ENCODE assay signal across 8 mouse cellular contexts in the genomic region with DNA sequence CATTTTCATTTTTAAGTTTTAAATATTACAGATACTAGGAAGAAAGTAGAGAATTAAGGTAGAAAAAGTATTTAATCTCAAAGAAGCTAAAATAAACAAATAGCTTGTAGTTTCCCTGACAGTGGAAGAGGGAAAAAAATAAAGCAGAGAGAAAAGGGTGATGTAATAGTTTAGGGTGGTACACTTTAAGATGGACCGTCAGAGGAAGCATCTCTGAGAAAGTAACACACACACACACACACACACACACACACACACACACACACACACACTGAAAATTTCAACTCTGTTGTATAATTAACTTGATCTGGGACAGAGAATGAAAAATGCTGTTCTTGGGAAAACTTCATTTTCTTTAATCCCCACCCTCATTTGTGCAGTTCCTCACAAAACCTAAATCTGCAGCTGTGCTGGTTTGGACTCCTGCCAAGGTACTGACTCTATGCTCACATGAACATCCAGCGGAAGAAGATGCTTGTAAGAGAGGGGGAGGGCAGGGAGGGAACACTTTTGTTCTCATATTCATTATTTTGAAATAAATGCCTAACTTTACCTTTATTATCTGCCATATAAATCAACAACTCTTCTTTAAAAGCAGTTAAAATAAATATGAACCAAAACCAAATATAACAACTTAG. TPM values are rescaled to one million over a fixed set of nuclear protein-coding genes. Genes with fewer than 3 reads are reported as not detected.
A peak's percentile ranks its signal among the peaks of the same experiment; 100 is the strongest.
DNase-seq lines count a peak whose midpoint lies in the region; ATAC-seq lines count a peak whose summit lies in the region.

No protein-coding gene starts in this region.

- H3K4me3 ChIP-seq in heart, embryonic 11.5 days (ENCODE audit: low read depth, low read length): no peak overlapping the region

- no peaks in the 10 kb centered on the region for H3K36me3 ChIP-seq in heart, embryonic 11.5 days (ENCODE audit: control insufficient read depth, insufficient read depth, low read length)

- peak; percentile 93 for ATAC-seq in common myeloid progenitor, adult 5-6 weeks (replicated peaks; ENCODE audit: low read depth, poor library complexity, severe bottlenecking)
- ATAC-seq in heart, embryonic 11.5 days (replicated peaks; ENCODE audit: insufficient number of reproducible peaks, low FRiP score, low TSS enrichment): peak; percentile 49; the same call in 1 of the 2 replicates

- no peak overlapping the region for H3K9ac ChIP-seq in heart, embryonic 11.5 days (ENCODE audit: low read depth, low read length)

- peak; percentile 61 for DNase-seq in adrenal gland, postnatal 14 days
- no peak for DNase-seq in adrenal gland, postnatal 4 days (ENCODE audit: low spot score in 2 of 2)
- DNase-seq in 3T3-L1 (ENCODE audit: low read depth, low spot score): peak; percentile 91
- peak; percentile 37 to 70 for DNase-seq in left cerebral cortex, adult 9 months (ENCODE audit: low spot score in 2 of 2)
- DNase-seq in monocyte, adult 2 months (ENCODE audit: low read depth in 1 of 2, low spot score in 2 of 2): peak; percentile 16 to 44
- peak; percentile 71 for DNase-seq in thymus, postnatal 25 days

- H3K27me3 ChIP-seq in heart, embryonic 11.5 days (ENCODE audit: control insufficient read depth, insufficient read depth, low read length): no peaks in the 10 kb centered on the region

- no peak overlapping the region for H3K27ac ChIP-seq in heart, embryonic 11.5 days (ENCODE audit: low read depth, low read length)

- no peak overlapping the region for H3K4me2 ChIP-seq in heart, embryonic 11.5 days

- WGBS in heart, embryonic 11.5 days (ENCODE audit: insufficient replicate concordance): 29% methylated on average over 2 of the region's 2 CpGs

- peaks cover 3% of the 10 kb centered on the region; the same call in 1 of the 2 replicates for H3K4me1 ChIP-seq in heart, embryonic 11.5 days (ENCODE audit: control insufficient read depth, insufficient read depth, low read length)

- no peaks in the 10 kb centered on the region for H3K9me3 ChIP-seq in heart, embryonic 11.5 days (replicated peaks; ENCODE audit: control insufficient read depth, low read length)

RNA-seq across cellular contexts. Expression of a gene that starts 13.0 kb away (rescaled TPM):
- total RNA-seq in adrenal gland, postnatal 14 days (2021): 32.0 and 42.4 TPM in 2 replicates
- 10 to 100 TPM; 42.7 to 43.6 TPM for total RNA-seq in adrenal gland, postnatal 4 days (2021)
- 51.8 TPM in 2 replicates for total RNA-seq in common myeloid progenitor, adult 5-6 weeks (2017)
- polyA plus RNA-seq in heart, embryonic 11.5 days (2014; fragmentation: Nextera tagmentation; extraction: Ambion mirVana): 30.6 and 33.9 TPM in 2 replicates

RNA-seq across cellular contexts. Expression of a gene that starts 13.6 kb away (rescaled TPM):
- total RNA-seq in adrenal gland, postnatal 14 days (2021): 6.9 and 9.3 TPM in 2 replicates
- total RNA-seq in adrenal gland, postnatal 4 days (2021): 10 to 100 TPM in 1 of 2 experiments, 1 to 10 TPM in 1; 8.9 to 12.9 TPM
- total RNA-seq in common myeloid progenitor, adult 5-6 weeks (2017): 29.6 and 31.5 TPM in 2 replicates
- polyA plus RNA-seq in heart, embryonic 11.5 days (2014; fragmentation: Nextera tagmentation; extraction: Ambion mirVana): 9.8 and 12.0 TPM in 2 replicates

Comparison
In these comparisons a context has a peak if more than half of its experiments do, and no peak if none do; other contexts are left out.
1. DNase-seq: peak in adrenal gland, postnatal 14 days (single experiment), 3T3-L1 (single experiment), left cerebral cortex, adult 9 months (2 of 2), monocyte, adult 2 months (2 of 2) and thymus, postnatal 25 days (single experiment); none in adrenal gland, postnatal 4 days (0 of 2).